Mouse (Mus musculus) MEL (cell line): ENCODE data around the gene Olfr510. TPM values are rescaled to one million over a fixed set of nuclear protein-coding genes. Genes with fewer than 3 reads are reported as not detected.

Experiments used
- DNase-seq: peaks from one replicate; pipeline ENCODE4 v3.0.0; 2011; ENCODE audit warnings: low read depth, low spot score
- H3K27ac ChIP-seq: 2 replicates; pipeline ENCODE4 v1.5.1; 2012; ENCODE audit warnings: low read depth, mild to moderate bottlenecking, control low read depth, low read length, moderate library complexity; ENCODE audit not compliant: control insufficient read depth
- H3K27me3 ChIP-seq, 2 experiments: fragments of 150-350 bp in 1 of 2; sonication (generic) in 1 of 2; 2 replicates each; pipeline ENCODE4 v1.6.1; 2012; ENCODE audit warnings: low read length in 2 of 2, mild to moderate bottlenecking in 2 of 2, improper control_type of control experiment in 1 of 2, moderate library complexity in 1 of 2; ENCODE audit not compliant: insufficient read depth in 2 of 2, control insufficient read depth in 1 of 2
- H3K36me3 ChIP-seq, 2 experiments: 2 replicates each; pipeline ENCODE4 v1.6.1; 2012 to 2014; ENCODE audit warnings: low read length in 2 of 2, improper control_type of control experiment in 1 of 2, inconsistent platforms in 1 of 2, mild to moderate bottlenecking in 1 of 2; ENCODE audit not compliant: insufficient read depth in 2 of 2, control insufficient read depth in 1 of 2
- H3K4me1 ChIP-seq, 2 experiments: fragments of 150-350 bp in 1 of 2; sonication (generic) in 1 of 2; 2 replicates each; pipeline ENCODE4 v1.6.1; 2012; ENCODE audit warnings: low read length in 2 of 2, improper control_type of control experiment in 1 of 2, mild to moderate bottlenecking in 1 of 2; ENCODE audit not compliant: insufficient read depth in 2 of 2, control insufficient read depth in 1 of 2
- H3K4me3 ChIP-seq, 2 experiments: fragments of 150-350 bp in 1 of 2; sonication (generic) in 1 of 2; 2 replicates each; pipeline ENCODE4 v1.5.1; 2012; ENCODE audit warnings: low read depth in 2 of 2, low read length in 2 of 2, mild to moderate bottlenecking in 2 of 2, moderate library complexity in 2 of 2, control low read depth in 1 of 2, improper control_type of control experiment in 1 of 2; ENCODE audit not compliant: control insufficient read depth in 1 of 2, insufficient read depth in 1 of 2
- H3K79me2 ChIP-seq: 2 replicates; pipeline ENCODE4 v1.6.1; 2012; ENCODE audit warnings: mild to moderate bottlenecking, low read length, moderate library complexity; ENCODE audit not compliant: control insufficient read depth, poor library complexity, insufficient read depth
- H3K9ac ChIP-seq: 2 replicates; pipeline ENCODE4 v1.6.1; 2012; ENCODE audit warnings: low read depth, mild to moderate bottlenecking, control low read depth, low read length, moderate library complexity; ENCODE audit not compliant: control insufficient read depth, poor library complexity, severe bottlenecking
- H3K9me3 ChIP-seq: fragments of 150-350 bp; sonication (generic); replicated peaks from 2 replicates; pipeline ENCODE4 v1.6.1; 2012; ENCODE audit warnings: mild to moderate bottlenecking, low read length, improper control_type of control experiment, moderate library complexity; ENCODE audit not compliant: insufficient read depth
- CHD1 ChIP-seq: IDR thresholded peaks from 2 replicates; pipeline ENCODE4 v1.6.1; 2012; ENCODE audit warnings: low read depth, mild to moderate bottlenecking, inconsistent platforms, low read length, improper control_type of control experiment
- CHD2 ChIP-seq: IDR thresholded peaks from 2 replicates; pipeline ENCODE4 v1.6.1; 2011; ENCODE audit warnings: low read length, improper control_type of control experiment
- E2F4 ChIP-seq: IDR thresholded peaks from 2 replicates; pipeline ENCODE4 v1.6.1; 2011; ENCODE audit warnings: low read depth, low read length, improper control_type of control experiment, borderline replicate concordance
- ELF1 ChIP-seq: IDR thresholded peaks from 2 replicates; pipeline ENCODE4 v1.6.1; 2014; ENCODE audit warnings: low read depth, mild to moderate bottlenecking, inconsistent platforms, low read length, improper control_type of control experiment, moderate library complexity
- ETS1 ChIP-seq: IDR thresholded peaks from 2 replicates; pipeline ENCODE4 v1.6.1; 2012; ENCODE audit warnings: low read depth, mild to moderate bottlenecking, inconsistent platforms, low read length, improper control_type of control experiment, moderate library complexity
- GABPA ChIP-seq: IDR thresholded peaks from 2 replicates; pipeline ENCODE4 v1.6.1; 2012; ENCODE audit warnings: low read depth, mild to moderate bottlenecking, inconsistent platforms, low read length, improper control_type of control experiment, moderate library complexity
- GATA1 ChIP-seq: IDR thresholded peaks from 2 replicates; pipeline ENCODE4 v1.6.1; 2011; ENCODE audit warnings: low read depth, low read length, improper control_type of control experiment
- MAX ChIP-seq: IDR thresholded peaks from 2 replicates; pipeline ENCODE4 v1.6.1; 2011; ENCODE audit warnings: low read length, improper control_type of control experiment
- MAZ ChIP-seq: IDR thresholded peaks from 2 replicates; pipeline ENCODE4 v1.6.1; 2012; ENCODE audit warnings: low read depth, mild to moderate bottlenecking, inconsistent platforms, low read length, improper control_type of control experiment
- MXI1 ChIP-seq: IDR thresholded peaks from 2 replicates; pipeline ENCODE4 v1.6.1; 2011; ENCODE audit warnings: mild to moderate bottlenecking, low read depth, low read length, improper control_type of control experiment
- MYB ChIP-seq: IDR thresholded peaks from 2 replicates; pipeline ENCODE4 v1.6.1; 2011; ENCODE audit warnings: mild to moderate bottlenecking, low read depth, low read length, improper control_type of control experiment
- MYC ChIP-seq: IDR thresholded peaks from 2 replicates; pipeline ENCODE4 v1.6.1; 2011; ENCODE audit warnings: low read depth, mild to moderate bottlenecking, low read length, improper control_type of control experiment, moderate library complexity
- NRF1 ChIP-seq: IDR thresholded peaks from 2 replicates; pipeline ENCODE4 v1.6.1; 2014; ENCODE audit warnings: low read depth, mild to moderate bottlenecking, inconsistent platforms, low read length, improper control_type of control experiment, moderate library complexity; ENCODE audit not compliant: poor library complexity, insufficient read depth, severe bottlenecking
- POLR2AphosphoS2 ChIP-seq: IDR thresholded peaks from 2 replicates; pipeline ENCODE4 v1.6.1; 2011; ENCODE audit warnings: low read length, improper control_type of control experiment
- POLR2AphosphoS5 ChIP-seq: IDR thresholded peaks from 2 replicates; pipeline ENCODE4 v1.6.1; 2012; ENCODE audit warnings: low read depth, borderline replicate concordance, mild to moderate bottlenecking, inconsistent platforms, low read length, moderate library complexity, mixed read lengths
- SIN3A ChIP-seq: IDR thresholded peaks from 2 replicates; pipeline ENCODE4 v1.6.1; 2012; ENCODE audit warnings: low read length, improper control_type of control experiment, inconsistent platforms
- SMC3 ChIP-seq: IDR thresholded peaks from 2 replicates; pipeline ENCODE4 v1.6.1; 2011; ENCODE audit warnings: low read depth, low read length, improper control_type of control experiment
- TAL1 ChIP-seq: IDR thresholded peaks from 2 replicates; pipeline ENCODE4 v1.6.1; 2012; ENCODE audit warnings: mild to moderate bottlenecking, inconsistent platforms, low read length, moderate library complexity, mixed read lengths
- TCF12 ChIP-seq: IDR thresholded peaks from 2 replicates; pipeline ENCODE4 v1.6.1; 2014; ENCODE audit warnings: low read depth, mild to moderate bottlenecking, inconsistent platforms, low read length, improper control_type of control experiment, moderate library complexity
- UBTF ChIP-seq: IDR thresholded peaks from 2 replicates; pipeline ENCODE4 v1.6.1; 2012; ENCODE audit warnings: low read depth, mild to moderate bottlenecking, inconsistent platforms, low read length, improper control_type of control experiment, moderate library complexity, borderline replicate concordance; ENCODE audit not compliant: insufficient read depth
- USF1 ChIP-seq: IDR thresholded peaks from 2 replicates; pipeline ENCODE4 v1.6.1; 2014; ENCODE audit warnings: low read depth, mild to moderate bottlenecking, inconsistent platforms, low read length, improper control_type of control experiment, moderate library complexity
- USF2 ChIP-seq, 2 experiments: IDR thresholded peaks; 2 replicates each; pipeline ENCODE4 v1.6.1; 2011 to 2012; ENCODE audit warnings: improper control_type of control experiment in 2 of 2, low read length in 2 of 2, borderline replicate concordance in 1 of 2, inconsistent platforms in 1 of 2, low read depth in 1 of 2, mild to moderate bottlenecking in 1 of 2; ENCODE audit not compliant: insufficient read depth in 1 of 2
- ZC3H11A ChIP-seq: IDR thresholded peaks from 2 replicates; pipeline ENCODE4 v1.6.1; 2012; ENCODE audit warnings: low read depth, mild to moderate bottlenecking, inconsistent platforms, low read length, improper control_type of control experiment
- ZKSCAN1 ChIP-seq: IDR thresholded peaks from 2 replicates; pipeline ENCODE4 v1.6.1; 2012; ENCODE audit warnings: low read depth, mild to moderate bottlenecking, inconsistent platforms, low read length, improper control_type of control experiment, moderate library complexity
- ZMIZ1 ChIP-seq: IDR thresholded peaks from 2 replicates; pipeline ENCODE4 v1.6.1; 2012; ENCODE audit warnings: low read depth, mild to moderate bottlenecking, inconsistent platforms, low read length, improper control_type of control experiment, moderate library complexity
- ZNF384 ChIP-seq: IDR thresholded peaks from 2 replicates; pipeline ENCODE4 v1.6.1; 2012; ENCODE audit warnings: low read depth, mild to moderate bottlenecking, inconsistent platforms, low read length, improper control_type of control experiment
- polyA plus RNA-seq, 2 experiments: library from polyadenylated mRNA; stranded (reverse) in 1 of 2; unstranded in 1 of 2; fragments of >175 nt in 1 of 2; fragments of >200 nt in 1 of 2; gene quantifications; 2 replicates each; pipeline versions ENCODE4 v1.2.1 to v1.2.4; 2012; ENCODE audit warnings: low replicate concordance in 2 of 2, low read depth in 1 of 2; ENCODE audit not compliant: insufficient read length in 2 of 2, insufficient read depth in 1 of 2, missing spikeins in 1 of 2
- total RNA-seq: library from RNA; depleted of rRNA; stranded (reverse); fragments of 300-350 nt; gene quantifications from 2 replicates; pipeline ENCODE4 v1.2.3, GENCODE M21; 2012

The Olfr510 gene
- total and polyA plus RNA-seq, 3 experiments = not detected

- H3K36me3 ChIP-seq = no peaks in the 10 kb centered on the region
- TF ChIP-seq UBTF (no peak), MAX (no peak), POLR2AphosphoS5 (no peak), USF2 (IDR thresholded peaks at IDR 0.05; ENCODE audit: borderline replicate concordance in 1 of 2, insufficient read depth in 1 of 2, low read depth in 1 of 2, low read length in 2 of 2) (no peak), ELF1 (no peak), NRF1 (no peak), MXI1 (no peak), SMC3 (no peak), TAL1 (no peak), MYC (no peak), GATA1 (no peak)
- no peaks in the 10 kb centered on the region for H3K79me2 ChIP-seq
- no peaks in the 10 kb centered on the region for H3K27me3 ChIP-seq
- no peak for DNase-seq
- H3K9ac ChIP-seq = no peak overlapping the region
- H3K27ac ChIP-seq = no peak overlapping the region
- H3K4me3 ChIP-seq = no peak overlapping the region
- H3K9me3 ChIP-seq = no peaks in the 10 kb centered on the region
- H3K4me1 ChIP-seq = no peaks in the 10 kb centered on the region
Measured at GRCm38 (mm10) chr7:108678886-108679285, 12.7 kb downstream of the Olfr510 start.

DNA sequence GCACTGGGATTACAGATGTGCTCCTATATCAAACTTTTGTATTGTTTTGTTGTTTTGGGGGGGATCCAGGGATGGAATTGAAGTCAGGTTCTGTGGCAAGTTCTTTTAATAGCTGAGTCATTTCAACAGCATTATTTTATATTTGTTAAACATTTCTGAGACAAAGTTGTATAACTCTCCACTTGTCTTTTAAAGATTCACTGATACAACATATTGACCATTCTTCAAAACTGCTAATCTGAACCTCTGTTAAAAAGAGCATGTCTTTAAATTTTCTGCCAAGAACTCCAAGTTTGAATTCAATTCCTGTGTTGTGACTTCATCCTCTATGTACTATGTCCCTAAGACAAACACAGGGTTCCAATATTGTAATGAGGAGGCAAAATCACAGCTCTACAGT, 46.8 kb downstream of the Olfr510 start, which contains the start of gene Olfr512:
Olfr512 (plus strand) TSS at position 301 of the 400 bp plus-strand sequence.
- Histone ChIP-seq H3K27me3 (no peaks in the 10 kb centered on the region), H3K4me3 (no peak within 1 kb of the TSS), H3K9me3 (no peaks in the 10 kb centered on the region), H3K27ac (no peak within 1 kb of the TSS), H3K4me1 (no peaks in the 10 kb centered on the region), H3K9ac (no peak within 1 kb of the TSS), H3K36me3 (no peaks in the 10 kb centered on the region), H3K79me2 (no peaks in the 10 kb centered on the region)
- no peak for TF ChIP-seq SIN3A
- no peak for TF ChIP-seq CHD1
- TF ChIP-seq USF2 (IDR thresholded peaks at IDR 0.05; ENCODE audit: borderline replicate concordance in 1 of 2, insufficient read depth in 1 of 2, low read depth in 1 of 2, low read length in 2 of 2) = no peak
- no peak for TF ChIP-seq TCF12
- TF ChIP-seq NRF1 = no peak
- no peak for TF ChIP-seq CHD2
- no peak for TF ChIP-seq GABPA
- TF ChIP-seq ZNF384 = no peak
- no peak for TF ChIP-seq ETS1
- no peak for TF ChIP-seq E2F4
- no peak for TF ChIP-seq ZKSCAN1
- TF ChIP-seq ZC3H11A = no peak
- no peak for TF ChIP-seq USF1
- no peak for TF ChIP-seq POLR2AphosphoS2
- no peak for TF ChIP-seq MAX
- no peak for TF ChIP-seq ZMIZ1
- no peak for TF ChIP-seq MAZ
- no peak for TF ChIP-seq MYB
- TF ChIP-seq ELF1 = no peak
- TF ChIP-seq SMC3 = no peak
- DNase-seq = no peak
